Mouse (Mus musculus) adrenal gland, postnatal 36 days (tissue): ENCODE measurements around the gene Runx1. TPM values are rescaled to one million over a fixed set of nuclear protein-coding genes. Genes with fewer than 3 reads are reported as not detected.

Experiments
- DNase-seq, 2 experiments: peaks; one replicate each; pipeline ENCODE4 v3.0.0; 2021; ENCODE audit warnings: mixed read lengths in 1 of 2
- total RNA-seq, 2 experiments: library from RNA; stranded (reverse); gene quantifications; 2 replicates each; pipeline ENCODE4 v1.2.3; 2021

Gene Runx1
- total RNA-seq, 2 experiments from 2014 or later = 3.3 to 5.6 TPM

GRCm38 (mm10) chr16:92609717-92610077 lies 216.3 kb downstream of the Runx1 start:
- no peak for DNase-seq

- DNase-seq = no peak
Observed at GRCm38 (mm10) chr16:92609006-92609716, 216.8 kb downstream of the Runx1 start.

- DNase-seq = no peak
Observed at GRCm38 (mm10) chr16:92608180-92608960, 217.6 kb downstream of the Runx1 start.

GRCm38 (mm10) chr16:92606491-92606965 lies 219.4 kb downstream of the Runx1 start:
- DNase-seq = no peak

GRCm38 (mm10) chr16:92605606-92606490 lies 220.1 kb downstream of the Runx1 start:
- DNase-seq = no peak

GRCm38 (mm10) chr16:92602504-92602903 lies 223.4 kb downstream of the Runx1 start:
- DNase-seq = no peak

GRCm38 (mm10) chr16:92601270-92601826 lies 224.6 kb downstream of the Runx1 start:
- no peak for DNase-seq

- DNase-seq = no peak
Observed at GRCm38 (mm10) chr16:92599451-92599850, 226.5 kb downstream of the Runx1 start.

- DNase-seq = no peak
Observed at GRCm38 (mm10) chr16:92597655-92598054, 228.3 kb downstream of the Runx1 start.

GRCm38 (mm10) chr16:92592207-92592606 lies 233.7 kb downstream of the Runx1 start:
- no peak for DNase-seq

- no peak for DNase-seq
Observed at GRCm38 (mm10) chr16:92591783-92592182, 234.2 kb downstream of the Runx1 start.

GRCm38 (mm10) chr16:92587836-92588235 lies 238.1 kb downstream of the Runx1 start:
- peak; percentile 8 to 32 for DNase-seq

GRCm38 (mm10) chr16:92581767-92582166 lies 244.2 kb downstream of the Runx1 start:
- DNase-seq = no peak

GRCm38 (mm10) chr16:92580981-92581380 lies 245.0 kb downstream of the Runx1 start:
- no peak for DNase-seq

GRCm38 (mm10) chr16:92578915-92579653 lies 246.9 kb downstream of the Runx1 start:
- DNase-seq = peak; percentile 18 to 27

- DNase-seq = no peak
Observed at GRCm38 (mm10) chr16:92577381-92577780, 248.6 kb downstream of the Runx1 start.

- no peak for DNase-seq
Observed at GRCm38 (mm10) chr16:92575792-92576191, 250.2 kb downstream of the Runx1 start.

GRCm38 (mm10) chr16:92573193-92573592 lies 252.8 kb downstream of the Runx1 start:
- no peak for DNase-seq

GRCm38 (mm10) chr16:92571246-92571645 lies 254.7 kb downstream of the Runx1 start:
- no peak for DNase-seq

- DNase-seq = no peak
Observed at GRCm38 (mm10) chr16:92566146-92566545, 259.8 kb downstream of the Runx1 start.

- peak; percentile 82 to 89 for DNase-seq
Observed at GRCm38 (mm10) chr16:92565708-92566107, 260.2 kb downstream of the Runx1 start.
